Mouse (Mus musculus) thymus, postnatal 25 days (tissue): ENCODE data around the gene Ms4a2.

Experiments
- DNase-seq: peaks from one replicate; pipeline ENCODE4 v3.0.0; 2022

Gene Ms4a2

DNA sequence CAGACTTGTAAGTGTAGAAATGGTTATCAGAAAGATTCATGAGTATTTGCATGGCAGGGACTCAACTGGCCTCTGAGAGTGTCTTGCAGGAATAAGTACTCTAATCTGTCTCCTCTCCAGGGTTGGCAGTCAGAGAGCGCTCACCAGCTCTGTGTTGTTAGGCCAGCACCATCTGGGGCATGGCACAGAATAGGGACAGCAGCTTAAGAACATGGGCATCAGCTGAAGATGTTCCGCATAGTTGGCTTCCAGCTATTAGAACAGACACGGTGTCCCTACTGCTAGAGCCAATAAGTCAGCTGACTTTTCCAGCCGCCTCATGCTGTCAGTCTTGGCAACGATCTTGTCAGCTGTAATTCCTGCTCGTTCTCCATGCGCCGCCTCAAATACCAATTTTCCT lies 48.6 kb downstream of the Ms4a2 start:
- DNase-seq, result no peak
